Mouse (Mus musculus) MEL (cell line): Measurements from ENCODE around the gene Oas1a. TPM values are rescaled to one million over a fixed set of nuclear protein-coding genes. Genes with fewer than 3 reads are reported as not detected.
"Not testable (repeated sequence)": the region's sequence is repeated elsewhere in the genome, so short reads cannot be mapped to it uniquely, and the experiment has no call there.

Experiments
- DNase-seq: peaks from one replicate; pipeline ENCODE4 v3.0.0; 2011; ENCODE audit warnings: low read depth, low spot score
- H3K27ac ChIP-seq: 2 replicates; pipeline ENCODE4 v1.5.1; 2012; ENCODE audit warnings: low read depth, mild to moderate bottlenecking, control low read depth, low read length, moderate library complexity; ENCODE audit not compliant: control insufficient read depth
- H3K27me3 ChIP-seq, 2 experiments: fragments of 150-350 bp in 1 of 2; sonication (generic) in 1 of 2; 2 replicates each; pipeline ENCODE4 v1.6.1; 2012; ENCODE audit warnings: low read length in 2 of 2, mild to moderate bottlenecking in 2 of 2, improper control_type of control experiment in 1 of 2, moderate library complexity in 1 of 2; ENCODE audit not compliant: insufficient read depth in 2 of 2, control insufficient read depth in 1 of 2
- H3K36me3 ChIP-seq, 2 experiments: 2 replicates each; pipeline ENCODE4 v1.6.1; 2012 to 2014; ENCODE audit warnings: low read length in 2 of 2, improper control_type of control experiment in 1 of 2, inconsistent platforms in 1 of 2, mild to moderate bottlenecking in 1 of 2; ENCODE audit not compliant: insufficient read depth in 2 of 2, control insufficient read depth in 1 of 2
- H3K4me1 ChIP-seq, 2 experiments: fragments of 150-350 bp in 1 of 2; sonication (generic) in 1 of 2; 2 replicates each; pipeline ENCODE4 v1.6.1; 2012; ENCODE audit warnings: low read length in 2 of 2, improper control_type of control experiment in 1 of 2, mild to moderate bottlenecking in 1 of 2; ENCODE audit not compliant: insufficient read depth in 2 of 2, control insufficient read depth in 1 of 2
- H3K4me3 ChIP-seq, 2 experiments: fragments of 150-350 bp in 1 of 2; sonication (generic) in 1 of 2; 2 replicates each; pipeline ENCODE4 v1.5.1; 2012; ENCODE audit warnings: low read depth in 2 of 2, low read length in 2 of 2, mild to moderate bottlenecking in 2 of 2, moderate library complexity in 2 of 2, control low read depth in 1 of 2, improper control_type of control experiment in 1 of 2; ENCODE audit not compliant: control insufficient read depth in 1 of 2, insufficient read depth in 1 of 2
- H3K79me2 ChIP-seq: 2 replicates; pipeline ENCODE4 v1.6.1; 2012; ENCODE audit warnings: mild to moderate bottlenecking, low read length, moderate library complexity; ENCODE audit not compliant: control insufficient read depth, poor library complexity, insufficient read depth
- H3K9ac ChIP-seq: 2 replicates; pipeline ENCODE4 v1.6.1; 2012; ENCODE audit warnings: low read depth, mild to moderate bottlenecking, control low read depth, low read length, moderate library complexity; ENCODE audit not compliant: control insufficient read depth, poor library complexity, severe bottlenecking
- H3K9me3 ChIP-seq: fragments of 150-350 bp; sonication (generic); replicated peaks from 2 replicates; pipeline ENCODE4 v1.6.1; 2012; ENCODE audit warnings: mild to moderate bottlenecking, low read length, improper control_type of control experiment, moderate library complexity; ENCODE audit not compliant: insufficient read depth
- ELF1 ChIP-seq: IDR thresholded peaks from 2 replicates; pipeline ENCODE4 v1.6.1; 2014; ENCODE audit warnings: low read depth, mild to moderate bottlenecking, inconsistent platforms, low read length, improper control_type of control experiment, moderate library complexity
- HCFC1 ChIP-seq: IDR thresholded peaks from 2 replicates; pipeline ENCODE4 v1.6.1; 2012; ENCODE audit warnings: low read depth, mild to moderate bottlenecking, inconsistent platforms, low read length, improper control_type of control experiment, moderate library complexity
- POLR2A ChIP-seq, 2 experiments: IDR thresholded peaks; 2 replicates each; pipeline ENCODE4 v1.6.1; 2011 to 2012; ENCODE audit warnings: low read length in 2 of 2, mild to moderate bottlenecking in 2 of 2, control low read depth in 1 of 2, improper control_type of control experiment in 1 of 2, low read depth in 1 of 2, moderate library complexity in 1 of 2; ENCODE audit not compliant: control insufficient read depth in 1 of 2, insufficient read depth in 1 of 2, poor library complexity in 1 of 2
- TBP ChIP-seq: IDR thresholded peaks from 2 replicates; pipeline ENCODE4 v1.8.0; 2011; ENCODE audit warnings: low read depth, low read length, improper control_type of control experiment
- ZC3H11A ChIP-seq: IDR thresholded peaks from 2 replicates; pipeline ENCODE4 v1.6.1; 2012; ENCODE audit warnings: low read depth, mild to moderate bottlenecking, inconsistent platforms, low read length, improper control_type of control experiment
- polyA plus RNA-seq, 2 experiments: library from polyadenylated mRNA; stranded (reverse) in 1 of 2; unstranded in 1 of 2; fragments of >175 nt in 1 of 2; fragments of >200 nt in 1 of 2; gene quantifications; 2 replicates each; pipeline versions ENCODE4 v1.2.1 to v1.2.4; 2012; ENCODE audit warnings: low replicate concordance in 2 of 2, low read depth in 1 of 2; ENCODE audit not compliant: insufficient read length in 2 of 2, insufficient read depth in 1 of 2, missing spikeins in 1 of 2
- total RNA-seq: library from RNA; depleted of rRNA; stranded (reverse); fragments of 300-350 nt; gene quantifications from 2 replicates; pipeline ENCODE4 v1.2.3, GENCODE M21; 2012

The Oas1a gene
- total and polyA plus RNA-seq, 3 experiments: 0.15 to 0.17 TPM; not detected in 1

DNA sequence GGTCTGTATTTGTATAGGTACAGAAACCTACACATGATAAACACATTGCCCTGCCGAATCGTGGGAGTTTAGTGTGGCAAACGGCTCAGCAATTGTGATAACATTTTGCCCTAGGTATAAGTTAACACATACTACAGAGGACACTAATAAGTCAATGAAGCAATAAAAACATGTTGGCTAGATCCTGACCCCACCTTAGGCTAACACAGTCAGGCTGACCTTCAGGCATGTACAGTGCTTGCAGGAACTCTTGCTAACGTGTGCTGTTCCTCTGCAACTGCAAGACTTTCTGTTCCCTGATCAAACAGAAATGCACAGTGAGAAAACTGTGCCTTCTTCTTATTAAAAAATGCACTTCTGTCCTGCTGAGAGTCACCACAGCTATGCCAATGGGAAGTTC lies 16.6 kb upstream of the Oas1a start:
- no peaks in the 10 kb centered on the region for H3K27me3 ChIP-seq

DNA sequence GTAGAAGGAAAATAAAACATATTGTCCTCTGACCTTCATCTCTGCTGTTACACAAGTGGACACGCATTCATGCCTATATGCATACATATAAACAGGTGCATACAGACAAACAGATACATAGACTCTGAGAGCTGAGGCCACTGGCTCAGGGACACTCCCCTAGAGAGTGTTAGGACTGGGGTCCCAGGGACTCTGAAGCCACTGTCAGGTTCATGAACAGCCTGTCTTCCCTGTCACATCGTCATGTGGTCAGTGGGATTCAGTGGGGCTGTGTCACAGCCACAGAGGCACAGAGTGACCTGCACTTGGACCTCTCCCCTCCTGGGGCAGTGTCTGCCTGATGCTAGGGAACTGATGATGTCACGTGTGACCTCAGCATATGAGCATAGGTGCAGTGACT lies 13.0 kb upstream of the Oas1a start:
- no peak for TF ChIP-seq ZC3H11A
- no peak for DNase-seq
- Histone ChIP-seq H3K27ac (no peak overlapping the region), H3K9ac (no peak overlapping the region), H3K9me3 (no peaks in the 10 kb centered on the region), H3K4me1 (no peaks in the 10 kb centered on the region), H3K79me2 (no peaks in the 10 kb centered on the region), H3K27me3 (no peaks in the 10 kb centered on the region), H3K4me3 (no peak overlapping the region), H3K36me3 (no peaks in the 10 kb centered on the region)

More for the DNA sequence above, 16.6 kb upstream of the Oas1a start:
- Histone ChIP-seq H3K36me3 (no peaks in the 10 kb centered on the region), H3K27ac (no peak overlapping the region), H3K9me3 (no peaks in the 10 kb centered on the region), H3K4me1 (no peaks in the 10 kb centered on the region), H3K9ac (no peak overlapping the region), H3K79me2 (no peaks in the 10 kb centered on the region), H3K4me3 (no peak overlapping the region)
- DNase-seq: no peak
- TF ChIP-seq TBP (no peak), POLR2A (IDR thresholded peaks at IDR 0.05; ENCODE audit: control insufficient read depth in 1 of 2, insufficient read depth in 1 of 2, low read depth in 1 of 2, low read length in 2 of 2, poor library complexity in 1 of 2) (no peak), HCFC1 (no peak), ELF1 (no peak)

- not testable (repeated sequence) for H3K4me3 ChIP-seq, H3K4me1 ChIP-seq, H3K36me3 ChIP-seq, H3K27me3 ChIP-seq, H3K9ac ChIP-seq, DNase-seq, H3K9me3 ChIP-seq, H3K79me2 ChIP-seq, H3K27ac ChIP-seq
These were observed 12.0 kb upstream of the Oas1a start for GRCm38 (mm10) chr5:120919156-120919935.

DNA sequence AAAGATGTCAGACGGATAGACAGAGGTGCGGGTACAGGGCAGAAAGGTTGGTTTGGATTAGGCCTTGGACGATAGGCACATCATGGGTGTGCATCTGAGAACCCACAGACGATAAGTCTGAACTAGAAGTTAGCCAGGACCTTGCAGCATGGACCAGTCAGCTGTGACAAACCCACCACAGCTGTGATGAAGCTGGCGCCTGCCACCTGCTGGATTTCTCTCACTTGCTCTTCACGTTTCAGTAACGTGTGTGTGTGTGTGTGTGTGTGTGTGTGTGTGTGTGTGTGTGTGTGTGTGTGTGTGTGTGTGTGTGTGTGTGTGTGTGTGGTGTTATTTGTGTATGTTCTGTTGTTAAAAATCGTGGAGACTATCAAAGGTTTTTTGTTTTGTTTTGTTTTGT lies 6.9 kb upstream of the Oas1a start, which contains the start of gene Oas1d:
Gene Oas1d (plus strand): TSS at position 333 of the 400 bp plus-strand sequence.
- not testable (repeated sequence) for H3K9me3 ChIP-seq, H3K4me3 ChIP-seq, H3K9ac ChIP-seq, H3K27ac ChIP-seq, H3K79me2 ChIP-seq, H3K4me1 ChIP-seq, DNase-seq, H3K36me3 ChIP-seq, H3K27me3 ChIP-seq
